In the genomic region with DNA sequence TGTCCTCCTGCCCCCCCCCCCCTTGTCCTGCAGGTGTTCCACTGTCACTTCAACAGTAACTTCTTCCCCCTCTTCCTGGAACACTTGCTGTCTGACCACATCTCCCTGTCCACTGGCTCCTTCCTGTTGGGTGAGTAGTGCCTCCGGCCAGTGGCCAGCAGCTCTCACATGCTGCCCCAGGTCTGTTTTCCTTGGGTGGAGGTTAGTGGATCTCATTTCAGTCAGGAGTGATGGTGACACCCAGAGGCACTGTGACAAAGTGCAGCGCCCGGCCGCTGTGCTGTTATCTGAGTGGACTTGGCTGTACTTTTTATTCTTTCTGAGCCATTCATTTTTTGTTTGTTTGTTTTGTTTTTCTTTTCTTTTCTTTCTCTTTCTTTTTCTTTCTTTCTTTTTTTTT, we compare ENCODE assay signal across 10 mouse cellular contexts. TPM values are rescaled to one million over a fixed set of nuclear protein-coding genes. Genes with fewer than 3 reads are reported as not detected.
DNase-seq lines count a peak whose midpoint lies in the region; ATAC-seq and TF ChIP-seq lines count a peak whose summit lies in the region.
"Had no signal": no experiment of that assay in that cellular context is flagged by ENCODE, and none has a peak within 500 bp of the region (broad histone marks: within the 10 kb centered on the region; RNA-seq: fewer than 3 reads in every experiment).

No protein-coding gene starts in this region.

- H3K4me3 ChIP-seq in testis, adult 2 months (ENCODE audit: control insufficient read depth, low read depth, low read length): peak overlapping the region; percentile 36
- H3K4me3 ChIP-seq in embryonic facial prominence, embryonic 14.5 days (ENCODE audit: low read depth, low read length): no peak overlapping the region
- no peak overlapping the region for H3K4me3 ChIP-seq in hindbrain, embryonic 14.5 days (replicated peaks; ENCODE audit: low read length)
- H3K4me3 ChIP-seq: erythroblast, embryonic 14.5 days; midbrain, embryonic 12.5 days had no signal

- no peaks in the 10 kb centered on the region for H3K36me3 ChIP-seq in testis, adult 2 months (ENCODE audit: control insufficient read depth, insufficient read depth, low read length)
- H3K36me3 ChIP-seq in embryonic facial prominence, embryonic 14.5 days (ENCODE audit: control insufficient read depth, insufficient read depth, low read length): no peaks in the 10 kb centered on the region
- no peaks in the 10 kb centered on the region for H3K36me3 ChIP-seq in hindbrain, embryonic 14.5 days (replicated peaks; ENCODE audit: control insufficient read depth, insufficient read depth)

- 0 out of 2 replicates have a peak, but pooled peaks have one; percentile 35 for ATAC-seq in embryonic facial prominence, embryonic 14.5 days (ENCODE audit: low read depth)
- no peak for ATAC-seq in hindbrain, embryonic 14.5 days (ENCODE audit: low FRiP score)
- ATAC-seq in activated CD4-positive, CD25-positive, alpha-beta regulatory T cell, adult 4 months: no peak

- TF ChIP-seq POLR2A in testis, adult 2 months (IDR thresholded peaks at IDR 0.05; ENCODE audit: control insufficient read depth, low read depth, low read length): no peak

- H3K27me3 ChIP-seq in testis, adult 2 months (ENCODE audit: control insufficient read depth, insufficient read depth, low read length): no peaks in the 10 kb centered on the region
- H3K27me3 ChIP-seq in embryonic facial prominence, embryonic 14.5 days (replicated peaks; ENCODE audit: control insufficient read depth, insufficient read depth, low read length): no peaks in the 10 kb centered on the region
- no peaks in the 10 kb centered on the region for H3K27me3 ChIP-seq in hindbrain, embryonic 14.5 days (ENCODE audit: control insufficient read depth, insufficient read depth, low read length)
- H3K27me3 ChIP-seq: midbrain, embryonic 12.5 days had no signal

- intact Hi-C loops in left cerebral cortex, postnatal 14 days (cut with DNase I): no loop called here

- H3K4me1 ChIP-seq in testis, adult 2 months (ENCODE audit: control insufficient read depth, insufficient read depth, low read length): peaks cover 6% of the 10 kb centered on the region
- H3K4me1 ChIP-seq in embryonic facial prominence, embryonic 14.5 days (ENCODE audit: control insufficient read depth, insufficient read depth, low read length): no peaks in the 10 kb centered on the region
- H3K4me1 ChIP-seq in hindbrain, embryonic 14.5 days (replicated peaks; ENCODE audit: control insufficient read depth, insufficient read depth, low read length): no peaks in the 10 kb centered on the region
- H3K4me1 ChIP-seq: midbrain, embryonic 12.5 days had no signal

- H3K9ac ChIP-seq in embryonic facial prominence, embryonic 14.5 days (ENCODE audit: low read depth, low read length): no peak overlapping the region
- H3K9ac ChIP-seq in hindbrain, embryonic 14.5 days: no peak overlapping the region
- H3K9ac ChIP-seq: midbrain, embryonic 12.5 days had no signal

- WGBS in embryonic facial prominence, embryonic 14.5 days: 25% methylated on average over 4 of the region's 4 CpGs
- 35% methylated on average over 4 of the region's 4 CpGs for WGBS in hindbrain, embryonic 14.5 days

- peak; percentile 50; the same call in 1 of the 2 replicates for TF ChIP-seq CTCF in testis, adult 2 months (IDR thresholded peaks at IDR 0.05; ENCODE audit: control insufficient read depth, insufficient read depth, insufficient replicate concordance, low read depth, low read length)

- no peak for DNase-seq in testis, postnatal 14 days (ENCODE audit: low spot score)
- peak; percentile 63 for DNase-seq in adrenal gland, postnatal 25 days
- peak; percentile 38 for DNase-seq in embryonic facial prominence, embryonic 14.5 days (ENCODE audit: low spot score)
- peak; percentile 54 for DNase-seq in hindbrain, embryonic 14.5 days (ENCODE audit: low spot score)
- DNase-seq in left cerebral cortex, postnatal 14 days (ENCODE audit: low spot score in 2 of 2): peak; percentile 63 to 72
- DNase-seq in naive thymus-derived CD4-positive, alpha-beta T cell, adult 2 months (ENCODE audit: low read depth): peak; percentile 38

- no peaks in the 10 kb centered on the region for H3K9me3 ChIP-seq in embryonic facial prominence, embryonic 14.5 days (ENCODE audit: control insufficient read depth, low read length)
- no peaks in the 10 kb centered on the region for H3K9me3 ChIP-seq in hindbrain, embryonic 14.5 days (ENCODE audit: control insufficient read depth, low read length)
- H3K9me3 ChIP-seq: midbrain, embryonic 12.5 days had no signal

- H3K4me2 ChIP-seq in embryonic facial prominence, embryonic 14.5 days (ENCODE audit: low read depth, low read length): no peak overlapping the region
- no peak overlapping the region for H3K4me2 ChIP-seq in hindbrain, embryonic 14.5 days (replicated peaks)
- H3K4me2 ChIP-seq: midbrain, embryonic 12.5 days had no signal

- H3K27ac ChIP-seq in testis, adult 2 months (ENCODE audit: control insufficient read depth, insufficient read depth, low read depth, low read length): no peak overlapping the region
- no peak overlapping the region for H3K27ac ChIP-seq in embryonic facial prominence, embryonic 14.5 days (replicated peaks; ENCODE audit: low read depth, low read length)
- no peak overlapping the region for H3K27ac ChIP-seq in hindbrain, embryonic 14.5 days
- H3K27ac ChIP-seq: midbrain, embryonic 12.5 days had no signal

RNA-seq across cellular contexts. Expression of a gene that starts 19.1 kb away (rescaled TPM):
- polyA plus RNA-seq in testis, adult 2 months (2012; rRNA removed): 0.49 and 0.88 TPM in 2 replicates
- total RNA-seq in adrenal gland, postnatal 25 days (2021): 1.2 TPM in 1 of 2 replicates, not detected in the other
- polyA plus RNA-seq in embryonic facial prominence, embryonic 14.5 days (2014; fragmentation: Nextera tagmentation; extraction: Ambion mirVana): 1.8 and 3.6 TPM in 2 replicates
- polyA plus RNA-seq in hindbrain, embryonic 14.5 days (2014; fragmentation: Nextera tagmentation; extraction: Ambion mirVana): 2.5 and 2.8 TPM in 2 replicates
- 1 to 10 TPM in 1 of 2 experiments, under 1 TPM in 1; 0.94 to 1.1 TPM for total RNA-seq in left cerebral cortex, postnatal 14 days (2021)
- polyA plus RNA-seq in activated CD4-positive, CD25-positive, alpha-beta regulatory T cell, adult 4 months (2017; shearing (Covaris generic)): not detected
- polyA plus RNA-seq: erythroblast, embryonic 14.5 days had no signal

RNA-seq across cellular contexts. Expression of a gene that starts 26.3 kb away (rescaled TPM):
- 179 and 194 TPM in 2 replicates for polyA plus RNA-seq in testis, adult 2 months (2012; rRNA removed)
- 107 and 113 TPM in 2 replicates for total RNA-seq in adrenal gland, postnatal 25 days (2021)
- polyA plus RNA-seq in embryonic facial prominence, embryonic 14.5 days (2014; fragmentation: Nextera tagmentation; extraction: Ambion mirVana): 137 and 156 TPM in 2 replicates
- 327 and 382 TPM in 2 replicates for polyA plus RNA-seq in hindbrain, embryonic 14.5 days (2014; fragmentation: Nextera tagmentation; extraction: Ambion mirVana)
- 100 to 1,000 TPM; 217 to 220 TPM for total RNA-seq in left cerebral cortex, postnatal 14 days (2021)
- polyA plus RNA-seq in activated CD4-positive, CD25-positive, alpha-beta regulatory T cell, adult 4 months (2017; shearing (Covaris generic)): 10 to 100 TPM; 86.1 to 87.6 TPM

RNA-seq across cellular contexts. Expression of a gene that starts 27.5 kb away (rescaled TPM):
- 186 and 202 TPM in 2 replicates for polyA plus RNA-seq in testis, adult 2 months (2012; rRNA removed)
- 20.3 and 27.1 TPM in 2 replicates for total RNA-seq in adrenal gland, postnatal 25 days (2021)
- polyA plus RNA-seq in embryonic facial prominence, embryonic 14.5 days (2014; fragmentation: Nextera tagmentation; extraction: Ambion mirVana): 34.3 and 39.8 TPM in 2 replicates
- 23.0 and 24.1 TPM in 2 replicates for polyA plus RNA-seq in hindbrain, embryonic 14.5 days (2014; fragmentation: Nextera tagmentation; extraction: Ambion mirVana)
- 10 to 100 TPM; 16.8 to 18.6 TPM for total RNA-seq in left cerebral cortex, postnatal 14 days (2021)
- polyA plus RNA-seq in activated CD4-positive, CD25-positive, alpha-beta regulatory T cell, adult 4 months (2017; shearing (Covaris generic)): 10 to 100 TPM in 1 of 2 experiments, 1 to 10 TPM in 1; 9.4 to 12.2 TPM

RNA-seq across cellular contexts. Expression of a gene that starts 28.3 kb away (rescaled TPM):
- polyA plus RNA-seq in testis, adult 2 months (2012; rRNA removed): 20.0 and 24.3 TPM in 2 replicates
- 6.3 and 8.8 TPM in 2 replicates for total RNA-seq in adrenal gland, postnatal 25 days (2021)
- 3.7 and 4.6 TPM in 2 replicates for polyA plus RNA-seq in embryonic facial prominence, embryonic 14.5 days (2014; fragmentation: Nextera tagmentation; extraction: Ambion mirVana)
- polyA plus RNA-seq in hindbrain, embryonic 14.5 days (2014; fragmentation: Nextera tagmentation; extraction: Ambion mirVana): 9.9 and 10.0 TPM in 2 replicates
- 10 to 100 TPM; 28.7 to 47.5 TPM for total RNA-seq in left cerebral cortex, postnatal 14 days (2021)
- 1 to 10 TPM; 3.9 to 7.1 TPM for polyA plus RNA-seq in activated CD4-positive, CD25-positive, alpha-beta regulatory T cell, adult 4 months (2017; shearing (Covaris generic))

RNA-seq across cellular contexts. Expression of a gene that starts 30.7 kb away (rescaled TPM):
- 24.5 and 28.4 TPM in 2 replicates for polyA plus RNA-seq in testis, adult 2 months (2012; rRNA removed)
- 64.1 and 81.8 TPM in 2 replicates for total RNA-seq in adrenal gland, postnatal 25 days (2021)
- 174 and 184 TPM in 2 replicates for polyA plus RNA-seq in embryonic facial prominence, embryonic 14.5 days (2014; fragmentation: Nextera tagmentation; extraction: Ambion mirVana)
- 318 and 321 TPM in 2 replicates for polyA plus RNA-seq in hindbrain, embryonic 14.5 days (2014; fragmentation: Nextera tagmentation; extraction: Ambion mirVana)
- 100 to 1,000 TPM; 186 to 274 TPM for total RNA-seq in left cerebral cortex, postnatal 14 days (2021)
- 10 to 100 TPM; 40.7 to 52.4 TPM for polyA plus RNA-seq in activated CD4-positive, CD25-positive, alpha-beta regulatory T cell, adult 4 months (2017; shearing (Covaris generic))
